Mouse (Mus musculus): ENCODE results near the gene Urb1. TPM values are rescaled to one million over a fixed set of nuclear protein-coding genes. Genes with fewer than 3 reads are reported as not detected.
"Not testable (repeated sequence)": the region's sequence is repeated elsewhere in the genome, so short reads cannot be mapped to it uniquely, and the experiment has no call there.

Urb1 gene
- polyA plus RNA-seq, 1 experiment from 2014 or later: 5.9 TPM

GRCm38 (mm10) chr16:90833041-90833791 is 23.0 kb upstream of the Urb1 start:
- Histone ChIP-seq H3K9ac (0 out of 2 replicates have a peak overlapping the region, but pooled peaks have one; percentile 44), H3K27me3 (replicated peaks) (peaks cover 61% of the 10 kb centered on the region), H3K9me3 (no peaks in the 10 kb centered on the region), H3K27ac (replicated peaks) (no peak overlapping the region), H3K4me1 (peaks cover 56% of the 10 kb centered on the region), H3K36me3 (no peaks in the 10 kb centered on the region), H3K4me3 (no peak overlapping the region), H3K4me2 (peak overlapping the region; percentile 99; the same call in 1 of the 2 replicates)
- no peak for ATAC-seq (ENCODE audit: extremely low read depth, insufficient number of reproducible peaks, low FRiP score, low TSS enrichment)
- 55% methylated on average over 9 of the region's 9 CpGs for WGBS

- Histone ChIP-seq H3K4me2 (peak overlapping the region; percentile 99), H3K27me3 (replicated peaks) (peaks cover 62% of the 10 kb centered on the region), H3K9me3 (no peaks in the 10 kb centered on the region), H3K4me1 (peaks cover 49% of the 10 kb centered on the region), H3K27ac (replicated peaks) (no peak overlapping the region), H3K4me3 (peak overlapping the region; percentile 66; the same call in 1 of the 2 replicates), H3K9ac (no peak overlapping the region), H3K36me3 (no peaks in the 10 kb centered on the region)
- no peak for ATAC-seq (ENCODE audit: extremely low read depth, insufficient number of reproducible peaks, low FRiP score, low TSS enrichment)
- 56% methylated on average over 6 of the region's 6 CpGs for WGBS
These were observed 22.3 kb upstream of the Urb1 start for GRCm38 (mm10) chr16:90832495-90832894.

- no peaks in the 10 kb centered on the region for H3K36me3 ChIP-seq
- H3K9ac ChIP-seq: peak overlapping the region; percentile 82
- H3K4me1 ChIP-seq: peaks cover 43% of the 10 kb centered on the region
- H3K9me3 ChIP-seq: no peaks in the 10 kb centered on the region
- H3K4me2 ChIP-seq: peak overlapping the region; percentile 99
- peak overlapping the region; percentile 66 for H3K4me3 ChIP-seq
- ATAC-seq (ENCODE audit: extremely low read depth, insufficient number of reproducible peaks, low FRiP score, low TSS enrichment): no peak
- 18% methylated on average over 15 of the region's 15 CpGs for WGBS
- peaks cover 62% of the 10 kb centered on the region for H3K27me3 ChIP-seq (replicated peaks)
- no peak overlapping the region for H3K27ac ChIP-seq (replicated peaks)
These were observed 21.5 kb upstream of the Urb1 start for GRCm38 (mm10) chr16:90831676-90832075.

- Histone ChIP-seq H3K27ac (replicated peaks) (peak overlapping the region; percentile 76), H3K4me2 (peak overlapping the region; percentile 99), H3K4me1 (peaks cover 43% of the 10 kb centered on the region), H3K36me3 (no peaks in the 10 kb centered on the region), H3K4me3 (peak overlapping the region; percentile 66), H3K9ac (peak overlapping the region; percentile 82), H3K27me3 (replicated peaks) (peaks cover 62% of the 10 kb centered on the region), H3K9me3 (no peaks in the 10 kb centered on the region)
- WGBS: under 1% methylated on average over 67 of the region's 67 CpGs
- ATAC-seq (ENCODE audit: extremely low read depth, insufficient number of reproducible peaks, low FRiP score, low TSS enrichment): 0 out of 2 replicates have a peak, but pooled peaks have one; percentile 10
These were observed 20.6 kb upstream of the Urb1 start for GRCm38 (mm10) chr16:90830686-90831439.

- peaks cover 43% of the 10 kb centered on the region for H3K4me1 ChIP-seq
- H3K36me3 ChIP-seq: no peaks in the 10 kb centered on the region
- peaks cover 59% of the 10 kb centered on the region for H3K27me3 ChIP-seq (replicated peaks)
- no peaks in the 10 kb centered on the region for H3K9me3 ChIP-seq
- H3K9ac ChIP-seq: peak overlapping the region; percentile 82
- H3K4me3 ChIP-seq: peak overlapping the region; percentile 66
- peak; percentile 80 for ATAC-seq (ENCODE audit: extremely low read depth, insufficient number of reproducible peaks, low FRiP score, low TSS enrichment)
- WGBS: under 1% methylated on average over 45 of the region's 45 CpGs
- H3K27ac ChIP-seq (replicated peaks): peak overlapping the region; percentile 76
- peak overlapping the region; percentile 99 for H3K4me2 ChIP-seq
These were observed 19.9 kb upstream of the Urb1 start for GRCm38 (mm10) chr16:90829894-90830685.

GRCm38 (mm10) chr16:90829136-90829535 is 18.9 kb upstream of the Urb1 start:
- no peak for ATAC-seq (ENCODE audit: extremely low read depth, insufficient number of reproducible peaks, low FRiP score, low TSS enrichment)
- Histone ChIP-seq H3K36me3 (no peaks in the 10 kb centered on the region), H3K4me2 (no peak overlapping the region), H3K9ac (peak overlapping the region; percentile 82; the same call in 1 of the 2 replicates), H3K9me3 (no peaks in the 10 kb centered on the region), H3K4me3 (no peak overlapping the region), H3K27ac (replicated peaks) (no peak overlapping the region), H3K27me3 (replicated peaks) (peaks cover 51% of the 10 kb centered on the region), H3K4me1 (peaks cover 43% of the 10 kb centered on the region)
- WGBS: 78% methylated on average over 7 of the region's 7 CpGs

- 83% methylated on average over 9 of the region's 9 CpGs for WGBS
- Histone ChIP-seq H3K9me3 (no peaks in the 10 kb centered on the region), H3K4me1 (peaks cover 30% of the 10 kb centered on the region), H3K4me3 (no peak overlapping the region), H3K36me3 (no peaks in the 10 kb centered on the region), H3K9ac (no peak overlapping the region), H3K27ac (replicated peaks) (no peak overlapping the region), H3K27me3 (replicated peaks) (peaks cover 35% of the 10 kb centered on the region), H3K4me2 (no peak overlapping the region)
- no peak for ATAC-seq (ENCODE audit: extremely low read depth, insufficient number of reproducible peaks, low FRiP score, low TSS enrichment)
These were observed 17.3 kb upstream of the Urb1 start for GRCm38 (mm10) chr16:90827498-90827897.

GRCm38 (mm10) chr16:90826457-90826856 is 16.2 kb upstream of the Urb1 start, which contains the start of gene Eva1c:
Gene Eva1c (plus strand): TSS chr16:90826719.
- peaks cover 20% of the 10 kb centered on the region for H3K4me1 ChIP-seq
- WGBS: 70% methylated on average over 7 of the region's 7 CpGs
- H3K4me3 ChIP-seq: no peak within 1 kb of the TSS
- H3K27me3 ChIP-seq (replicated peaks): peaks cover 24% of the 10 kb centered on the region
- no peak within 1 kb of the TSS for H3K9ac ChIP-seq
- no peak within 1 kb of the TSS for H3K27ac ChIP-seq (replicated peaks)
- no peak for ATAC-seq (ENCODE audit: extremely low read depth, insufficient number of reproducible peaks, low FRiP score, low TSS enrichment)
- no peaks in the 10 kb centered on the region for H3K9me3 ChIP-seq
- no peak within 1 kb of the TSS for H3K4me2 ChIP-seq
- H3K36me3 ChIP-seq: no peaks in the 10 kb centered on the region

- peaks cover 16% of the 10 kb centered on the region for H3K4me1 ChIP-seq
- peaks cover 20% of the 10 kb centered on the region for H3K27me3 ChIP-seq (replicated peaks)
- H3K9ac ChIP-seq: no peak overlapping the region
- H3K9me3 ChIP-seq: no peaks in the 10 kb centered on the region
- no peak overlapping the region for H3K27ac ChIP-seq (replicated peaks)
- H3K36me3 ChIP-seq: no peaks in the 10 kb centered on the region
- no peak for ATAC-seq (ENCODE audit: extremely low read depth, insufficient number of reproducible peaks, low FRiP score, low TSS enrichment)
- 87% methylated on average over 5 of the region's 5 CpGs for WGBS
- no peak overlapping the region for H3K4me2 ChIP-seq
- H3K4me3 ChIP-seq: no peak overlapping the region
These were observed 15.8 kb upstream of the Urb1 start for GRCm38 (mm10) chr16:90826041-90826440.

GRCm38 (mm10) chr16:90823986-90824385 is 13.8 kb upstream of the Urb1 start:
- WGBS: 51% methylated on average over 4 of the region's 4 CpGs
- not testable (repeated sequence) for ATAC-seq (ENCODE audit: extremely low read depth, insufficient number of reproducible peaks, low FRiP score, low TSS enrichment); H3K9ac ChIP-seq; H3K36me3 ChIP-seq; H3K4me2 ChIP-seq; H3K4me3 ChIP-seq; H3K27ac ChIP-seq (replicated peaks); H3K4me1 ChIP-seq; H3K9me3 ChIP-seq
- peaks cover 12% of the 10 kb centered on the region; the same call in 1 of the 2 replicates for H3K27me3 ChIP-seq (replicated peaks)

- no peak for ATAC-seq (ENCODE audit: extremely low read depth, insufficient number of reproducible peaks, low FRiP score, low TSS enrichment)
- H3K4me3 ChIP-seq: no peak overlapping the region
- H3K4me1 ChIP-seq: no peaks in the 10 kb centered on the region
- 59% methylated on average over 7 of the region's 7 CpGs for WGBS
- H3K27ac ChIP-seq (replicated peaks): no peak overlapping the region
- no peaks in the 10 kb centered on the region for H3K9me3 ChIP-seq
- no peak overlapping the region for H3K9ac ChIP-seq
- no peak overlapping the region for H3K4me2 ChIP-seq
- peaks cover 3% of the 10 kb centered on the region; the same call in 1 of the 2 replicates for H3K27me3 ChIP-seq (replicated peaks)
- no peaks in the 10 kb centered on the region for H3K36me3 ChIP-seq
These were observed 12.8 kb upstream of the Urb1 start for GRCm38 (mm10) chr16:90822981-90823380.
